Mouse (Mus musculus): ENCODE measurements around the gene Zswim8.

- no peak for TF ChIP-seq GATA1 (IDR thresholded peaks at IDR 0.05; ENCODE audit: borderline replicate concordance, low read length)
- TF ChIP-seq FLI1 (IDR thresholded peaks at IDR 0.05; ENCODE audit: low read length) = no peak
Observed at GRCm38 (mm10) chr14:20748388-20748787, 41.0 kb downstream of the Zswim8 start.

All from megakaryocyte, embryonic 14.5 days (primary cell).